Mouse (Mus musculus): ENCODE measurements around the gene Capn12.

Gene Capn12

GRCm38 (mm10) chr7:28881199-28881598 lies at the start of gene Capn12:
TSS of gene Capn12 (plus strand) at chr7:28881422.
- CTCF ChIA-PET: no interaction called here

GRCm38 (mm10) chr7:28832137-28832536 lies 49.1 kb upstream of the Capn12 start:
- CTCF ChIA-PET: no interaction called here

- CTCF ChIA-PET: interaction anchor here (1.0 kb wide), 1 partner anchor 54 kb away, joined by 6 read pairs; no protein-coding TSS in a partner anchor
These were observed 47.4 kb upstream of the Capn12 start, which contains the start of gene Lgals4 for GRCm38 (mm10) chr7:28833723-28834347. TSS of gene Lgals4 (plus strand) at chr7:28833854.

GRCm38 (mm10) chr7:28836936-28837335 lies 44.3 kb upstream of the Capn12 start:
- CTCF ChIA-PET: no interaction called here

DNA sequence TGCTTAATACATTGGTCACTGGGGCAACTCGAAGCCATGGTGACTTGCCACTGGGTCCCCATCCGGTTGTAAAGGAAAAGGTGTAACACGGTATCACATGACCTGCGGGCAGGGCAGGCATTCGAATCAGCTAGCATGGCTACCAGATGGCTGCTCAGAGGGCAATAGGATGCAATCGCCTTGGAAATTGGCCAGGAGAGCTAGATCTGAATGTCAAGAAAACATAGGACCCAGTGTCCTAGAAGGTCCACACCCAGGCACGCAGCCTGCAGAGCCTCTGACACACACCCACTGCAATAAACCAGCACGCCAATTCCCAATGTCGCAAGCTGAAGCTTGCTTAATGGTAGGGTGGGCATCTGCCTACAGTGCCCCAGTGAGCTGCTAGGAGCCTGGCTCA lies 42.9 kb upstream of the Capn12 start:
- CTCF ChIA-PET: interaction anchor here (0.6 kb wide), 1 partner anchor 48 kb away, joined by 3 read pairs; no protein-coding TSS in a partner anchor

DNA sequence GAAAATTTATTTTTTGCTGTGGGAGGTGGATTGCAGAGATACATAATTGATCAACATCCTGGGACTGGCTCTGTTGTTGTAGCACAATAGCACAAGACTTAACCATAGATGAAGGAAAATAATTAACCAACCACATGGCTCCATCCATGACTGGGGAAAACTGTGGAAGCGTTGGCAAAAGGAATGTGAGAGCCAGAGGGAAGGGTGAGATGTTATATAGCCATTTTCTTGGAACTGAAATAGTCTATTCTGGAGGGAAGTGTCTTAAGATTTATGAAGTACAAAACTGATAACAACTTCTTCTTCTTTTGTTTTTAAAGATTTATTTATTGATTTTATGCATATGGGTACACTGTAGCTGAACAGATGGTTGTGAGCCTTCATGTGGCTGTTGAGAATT lies 33.9 kb upstream of the Capn12 start:
- CTCF ChIA-PET: interaction anchor here (0.7 kb wide), 1 partner anchor 15 kb away, joined by 3 read pairs; no protein-coding TSS in a partner anchor

DNA sequence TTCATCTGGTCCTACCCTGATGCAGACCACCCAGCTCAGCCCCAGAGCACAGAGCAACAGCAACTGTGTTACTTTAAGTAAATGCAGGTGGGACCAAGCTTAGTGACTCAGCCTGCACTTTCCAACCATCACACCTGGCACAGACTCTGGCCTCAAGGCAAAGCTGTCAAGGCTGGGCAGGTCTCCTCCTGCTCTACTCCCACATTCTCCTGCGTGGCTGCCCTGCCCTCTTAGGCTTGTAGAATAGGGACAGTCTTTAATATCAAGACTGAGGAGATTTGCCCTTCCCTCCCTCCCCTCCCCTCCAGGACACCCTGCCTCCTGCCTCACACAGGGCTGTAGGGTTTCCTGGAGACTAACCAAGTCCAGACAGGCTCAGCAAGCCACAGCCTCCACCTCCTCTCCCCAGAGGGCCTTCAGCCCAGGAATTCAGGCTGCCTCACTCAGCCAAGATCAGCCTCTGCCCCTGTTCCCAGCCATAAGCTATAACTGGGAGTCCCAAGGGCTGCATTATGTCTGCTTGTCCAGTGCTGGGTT lies 31.5 kb upstream of the Capn12 start:
- CTCF ChIA-PET: interaction anchor here (0.5 kb wide), 1 partner anchor 9 kb away, joined by 5 read pairs; no protein-coding TSS in a partner anchor

- CTCF ChIA-PET: no interaction called here
These were observed 30.6 kb upstream of the Capn12 start for GRCm38 (mm10) chr7:28850642-28851041.

DNA sequence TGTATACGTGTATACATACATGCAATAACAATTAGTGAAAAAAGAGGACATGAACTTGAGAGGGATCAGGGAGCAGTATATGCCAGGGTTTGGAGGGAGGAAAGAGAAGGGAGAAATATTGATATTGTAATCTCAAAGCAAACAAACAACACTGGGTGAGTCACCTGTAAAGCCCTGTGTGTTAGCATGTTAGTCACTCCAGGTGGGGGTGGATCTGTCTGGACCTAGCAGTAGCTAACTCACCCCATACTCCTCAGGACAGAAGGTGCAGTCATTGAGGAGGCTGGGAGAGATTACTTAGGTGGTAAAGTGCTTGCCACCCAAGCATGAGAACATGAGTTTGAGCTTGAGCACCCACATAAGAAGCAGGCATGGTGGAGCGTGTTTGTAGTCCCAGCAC lies 21.3 kb upstream of the Capn12 start:
- CTCF ChIA-PET: no interaction called here

DNA sequence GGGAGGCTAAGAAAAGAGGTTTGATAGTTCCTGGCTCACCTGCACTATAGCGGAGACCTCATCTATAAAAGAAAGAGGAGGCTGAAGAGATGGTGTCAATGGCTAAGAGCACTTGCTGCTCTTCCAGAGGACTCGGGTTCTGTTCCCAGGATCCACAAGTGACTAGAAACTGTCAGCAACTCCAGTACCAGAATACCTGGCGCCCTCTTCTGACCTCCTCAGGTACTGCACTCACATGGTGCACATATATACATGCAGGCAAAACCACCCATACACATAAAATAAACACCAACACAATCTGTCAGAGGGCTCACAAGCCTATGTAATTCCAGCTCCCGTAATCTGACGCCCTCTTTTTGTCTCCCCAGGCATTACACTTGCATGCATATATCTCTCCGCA lies 20.3 kb upstream of the Capn12 start:
- CTCF ChIA-PET: no interaction called here

- CTCF ChIA-PET: no interaction called here
These were observed 18.3 kb upstream of the Capn12 start for GRCm38 (mm10) chr7:28862817-28863499.

DNA sequence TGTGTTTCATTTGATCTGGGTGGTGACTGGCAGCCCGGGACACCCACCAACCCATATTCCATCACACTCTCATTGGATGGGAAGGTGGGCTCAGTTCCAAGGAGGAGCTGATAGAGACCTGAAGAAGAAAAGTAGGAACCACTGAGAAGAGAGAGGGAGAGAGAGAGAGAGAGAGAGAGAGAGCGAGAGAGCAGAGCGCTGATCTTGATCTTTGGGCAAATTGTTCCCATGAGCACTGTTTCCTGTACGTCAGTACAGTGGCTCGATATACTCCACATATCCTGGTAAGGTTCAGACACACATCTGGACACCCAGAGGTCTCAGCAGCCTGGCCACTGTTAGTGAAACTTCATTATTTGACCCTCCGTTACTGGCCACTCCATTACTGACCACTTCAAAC lies 17.7 kb upstream of the Capn12 start, which contains the start of gene Lgals7:
Lgals7 (plus strand) TSS at position 314 of the 400 bp plus-strand sequence.
- CTCF ChIA-PET: no interaction called here

- CTCF ChIA-PET: no interaction called here
These were observed 16.9 kb upstream of the Capn12 start for GRCm38 (mm10) chr7:28864288-28864750.

- CTCF ChIA-PET: no interaction called here
These were observed 15.5 kb upstream of the Capn12 start for GRCm38 (mm10) chr7:28865481-28866300.

DNA sequence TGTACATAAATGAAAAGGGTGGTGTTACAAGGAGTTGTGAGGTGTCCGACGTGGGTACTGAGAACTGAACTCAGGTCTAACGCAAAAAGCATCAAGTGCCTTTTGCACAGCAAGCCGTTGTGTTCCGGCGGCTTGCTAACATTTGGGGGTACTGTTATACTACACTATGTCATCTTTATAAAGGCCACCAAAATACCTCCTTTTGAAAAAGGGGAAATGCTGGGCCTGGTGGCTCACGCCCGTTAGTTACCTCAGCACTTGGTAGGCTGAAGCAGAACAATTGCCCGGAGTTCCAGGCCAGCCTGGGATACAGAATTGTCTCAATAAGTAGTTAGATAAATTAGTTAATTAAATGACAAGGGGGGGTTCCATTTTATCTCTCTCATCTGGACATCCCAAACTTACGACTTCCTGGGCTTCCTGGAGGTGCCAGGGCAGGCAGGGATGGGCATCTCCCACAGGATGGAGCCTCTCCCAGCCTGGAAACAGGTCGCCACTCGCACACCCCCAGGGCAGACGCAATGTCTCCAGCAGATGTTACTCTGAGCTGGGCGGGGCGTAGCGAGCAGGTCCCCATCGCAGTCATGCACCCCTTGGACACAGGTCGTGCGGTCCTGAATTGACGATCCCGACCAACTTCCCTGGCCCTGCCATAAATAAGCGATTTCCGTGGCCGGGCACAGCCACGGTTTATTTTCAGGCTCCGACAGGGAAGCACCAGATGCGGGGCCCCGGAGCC lies 14.3 kb upstream of the Capn12 start:
- CTCF ChIA-PET: interaction anchor here (0.7 to 1.6 kb wide), 4 partner anchors 35 to 337 kb away, joined by 5 to 8 read pairs (median 6); no protein-coding TSS in a partner anchor

- CTCF ChIA-PET: interaction anchor here (0.5 to 1.6 kb wide), 12 partner anchors 34 to 1890 kb away, joined by 3 to 19 read pairs (median 6); no protein-coding TSS in a partner anchor
These were observed 13.5 kb upstream of the Capn12 start for GRCm38 (mm10) chr7:28867508-28868340.

GRCm38 (mm10) chr7:28870901-28871664 lies 10.1 kb upstream of the Capn12 start:
- CTCF ChIA-PET: interaction anchor here (0.6 kb wide), 1 partner anchor 93 kb away, joined by 8 read pairs; no protein-coding TSS in a partner anchor

DNA sequence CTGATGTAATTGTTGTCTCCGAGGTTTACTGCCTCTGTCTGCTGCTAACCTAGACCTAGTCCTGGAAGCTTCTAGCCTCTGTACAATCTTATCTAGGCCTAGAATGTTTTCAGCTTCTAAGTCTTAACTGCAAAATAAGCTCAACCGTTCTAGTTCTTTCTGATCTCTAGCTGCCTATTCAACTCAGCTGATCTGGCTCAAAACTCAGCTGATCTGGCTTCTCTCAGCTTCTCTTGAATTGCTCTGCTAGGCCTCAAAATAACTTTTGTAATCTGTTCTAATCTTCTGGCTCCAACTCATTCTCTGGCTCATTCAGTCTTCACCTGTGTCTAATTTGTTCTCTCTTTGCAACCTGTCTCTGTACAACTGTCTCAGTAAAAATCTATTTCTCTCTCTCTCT lies 6.7 kb upstream of the Capn12 start:
- CTCF ChIA-PET: no interaction called here

GRCm38 (mm10) chr7:28876099-28876498 lies 5.1 kb upstream of the Capn12 start:
- CTCF ChIA-PET: no interaction called here

Measured in spleen, embryonic (tissue).